26 mouse cellular contexts compared by ENCODE assay signal in genomic region chr5:49761054-49761453, GRCm38 (mm10).
DNase-seq lines count a peak whose midpoint lies in the region; TF ChIP-seq lines count a peak whose summit lies in the region.
"Had no signal": no experiment of that assay in that cellular context is flagged by ENCODE, and none has a peak within 500 bp of the region (broad histone marks: within the 10 kb centered on the region; RNA-seq: fewer than 3 reads in every experiment).

No protein-coding gene starts in this region.

- no peaks in the 10 kb centered on the region for H3K79me2 ChIP-seq in myocyte (ENCODE audit: control insufficient read depth, insufficient read depth)

- H3K4me3 ChIP-seq in myocyte: no peak overlapping the region
- H3K4me3 ChIP-seq: forebrain, embryonic 10.5 days; forebrain, embryonic 15.5 days; heart, embryonic 15.5 days; kidney, embryonic 15.5 days; limb, embryonic 10.5 days; limb, embryonic 15.5 days; neural tube, embryonic 12.5 days had no signal

- H3K36me3 ChIP-seq in myocyte (ENCODE audit: control insufficient read depth, insufficient read depth): no peaks in the 10 kb centered on the region
- H3K36me3 ChIP-seq: forebrain, embryonic 10.5 days; forebrain, embryonic 15.5 days; heart, embryonic 15.5 days; kidney, embryonic 15.5 days; limb, embryonic 10.5 days; limb, embryonic 15.5 days; neural tube, embryonic 12.5 days had no signal

- DNase-seq in frontal cortex, adult 2 months (ENCODE audit: extremely low spot score in 1 of 2, low spot score in 1 of 2): peak; percentile 2 to 19
- DNase-seq in frontal cortex, postnatal 10 days (ENCODE audit: low spot score in 2 of 2): no peak
- DNase-seq in 3134 (ENCODE audit: extremely low read depth, insufficient read length, low spot score) (peak; percentile 62), NIH3T3 (ENCODE audit: low read depth) (peak; percentile 79)
- no peak for DNase-seq in kidney, postnatal 25 days
- DNase-seq in spleen, postnatal 4 days (ENCODE audit: low spot score in 2 of 2): no peak
- DNase-seq: adrenal gland, postnatal 10 days; cerebellum, adult 11 months; cerebellum, adult 9-10 months; cerebellum, postnatal 36 days; gastrocnemius, postnatal 14 days; kidney, adult 18-20 months; kidney, postnatal 36 days; layer of hippocampus, postnatal 36 days; lung, adult 2 months; lung, postnatal 14 days; thymus, postnatal 14 days had no signal

- no peak for TF ChIP-seq POLR2A in myocyte (IDR thresholded peaks at IDR 0.05; ENCODE audit: insufficient read length, low read depth)

- peak overlapping the region; percentile 71 for H3K4me2 ChIP-seq in myocyte (ENCODE audit: low read depth)
- H3K4me2 ChIP-seq: forebrain, embryonic 15.5 days; heart, embryonic 15.5 days; kidney, embryonic 15.5 days; limb, embryonic 15.5 days; midbrain, embryonic 11.5 days; neural tube, embryonic 12.5 days had no signal

- H3ac ChIP-seq in myocyte (ENCODE audit: control insufficient read depth, insufficient read length): no peak overlapping the region

- no peaks in the 10 kb centered on the region for H3K27me3 ChIP-seq in myocyte (ENCODE audit: control insufficient read depth, insufficient read depth, insufficient read length)
- H3K27me3 ChIP-seq: forebrain, embryonic 15.5 days; heart, embryonic 15.5 days; kidney, embryonic 15.5 days; limb, embryonic 15.5 days; neural tube, embryonic 12.5 days had no signal

TF ChIP-seq in myocyte, 11 proteins besides CTCF, POLR2A, EP300 and RAD21:
- TF ChIP-seq MAX (IDR thresholded peaks at IDR 0.05; ENCODE audit: low read depth): no peak
- TF ChIP-seq USF1 (IDR thresholded peaks at IDR 0.05; ENCODE audit: low read depth): peak; percentile 82

Comparison
In these comparisons a context has a peak if more than half of its experiments do, and no peak if none do; other contexts are left out.
1. DNase-seq: peak in frontal cortex, adult 2 months (2 of 2), 3134 (single experiment) and NIH3T3 (single experiment); none in frontal cortex, postnatal 10 days (0 of 2), kidney, postnatal 25 days (0 of 2) and spleen, postnatal 4 days (0 of 2).